Mouse (Mus musculus) small intestine, adult 2 months (tissue): Measurements from ENCODE around the gene Haus6. TPM values are rescaled to one million over a fixed set of nuclear protein-coding genes. Genes with fewer than 3 reads are reported as not detected.

ENCODE experiments used
- H3K27ac ChIP-seq: fragments of 200-500 bp; 2 replicates; pipeline ENCODE4 v1.5.1; 2012; ENCODE audit warnings: low read depth, low read length, control low read depth, inconsistent platforms; ENCODE audit not compliant: insufficient read depth
- H3K27me3 ChIP-seq: fragments of 200-500 bp; 2 replicates; pipeline ENCODE4 v1.6.1; 2012; ENCODE audit warnings: mild to moderate bottlenecking, moderate library complexity, low read length, inconsistent platforms; ENCODE audit not compliant: control insufficient read depth, insufficient read depth
- H3K36me3 ChIP-seq: fragments of 200-500 bp; 2 replicates; pipeline ENCODE4 v1.6.1; 2012; ENCODE audit warnings: mild to moderate bottlenecking, low read length, control low read depth, inconsistent platforms; ENCODE audit not compliant: control insufficient read depth, insufficient read depth
- H3K4me1 ChIP-seq: fragments of 200-500 bp; 2 replicates; pipeline ENCODE4 v1.6.1; 2012; ENCODE audit warnings: low read length, inconsistent platforms, mixed read lengths; ENCODE audit not compliant: control insufficient read depth, insufficient read depth, insufficient read length
- H3K4me3 ChIP-seq: fragments of 200-500 bp; 2 replicates; pipeline ENCODE4 v1.5.1; 2012; ENCODE audit warnings: low read depth, mild to moderate bottlenecking, control low read depth, inconsistent platforms, low read length, moderate library complexity
- CTCF ChIP-seq: fragments of 200-500 bp; IDR thresholded peaks from 2 replicates; pipeline ENCODE4 v1.5.1; 2012; ENCODE audit warnings: low read depth, mild to moderate bottlenecking, control low read depth, inconsistent platforms, low read length, moderate library complexity, mixed read lengths; ENCODE audit not compliant: insufficient replicate concordance, insufficient read length; ENCODE audit errors: extremely low read depth
- POLR2A ChIP-seq: fragments of 200-500 bp; IDR thresholded peaks from 2 replicates; pipeline ENCODE4 v1.6.1; 2012; ENCODE audit warnings: low read depth, mild to moderate bottlenecking, control low read depth, inconsistent platforms, low read length, moderate library complexity
- WGBS: fragments of 180-500 bp; shearing (Covaris S2); methylation state at CpG from one replicate; pipeline ENCODE4 v1.1.7; 2018; 5-methylcytosine and 5-hydroxymethylcytosine counted together
- polyA plus RNA-seq: library from polyadenylated mRNA; depleted of rRNA; stranded (reverse); fragments of >200 nt; gene quantifications from 2 replicates; pipeline ENCODE4 v1.2.3, GENCODE M21; 2012

Haus6 gene
- polyA plus RNA-seq, 1 experiment, result 3.4 TPM

GRCm38 (mm10) chr4:86561061-86561460, 50.8 kb downstream of the Haus6 start:
- no peaks in the 10 kb centered on the region for H3K27me3 ChIP-seq
- no peaks in the 10 kb centered on the region for H3K36me3 ChIP-seq
- H3K4me3 ChIP-seq, result no peak overlapping the region
- WGBS, result 99% methylated on average over 3 of the region's 3 CpGs
- TF ChIP-seq CTCF (no peak), POLR2A (no peak)
- H3K4me1 ChIP-seq, result no peaks in the 10 kb centered on the region
- H3K27ac ChIP-seq, result no peak overlapping the region

GRCm38 (mm10) chr4:86559006-86559405, 52.8 kb downstream of the Haus6 start:
- no peak overlapping the region for H3K27ac ChIP-seq
- no peaks in the 10 kb centered on the region for H3K4me1 ChIP-seq
- TF ChIP-seq POLR2A (no peak), CTCF (no peak)
- no peaks in the 10 kb centered on the region for H3K27me3 ChIP-seq
- WGBS, result 54% methylated on average over 4 of the region's 4 CpGs
- no peaks in the 10 kb centered on the region for H3K36me3 ChIP-seq
- no peak overlapping the region for H3K4me3 ChIP-seq

GRCm38 (mm10) chr4:86558228-86558627, 53.6 kb downstream of the Haus6 start, which contains the start of gene Saxo1:
TSS of gene Saxo1 (minus strand) at chr4:86558328.
- Histone ChIP-seq H3K27ac (no peak within 1 kb of the TSS), H3K4me3 (no peak within 1 kb of the TSS), H3K27me3 (no peaks in the 10 kb centered on the region), H3K4me1 (no peaks in the 10 kb centered on the region), H3K36me3 (no peaks in the 10 kb centered on the region)
- TF ChIP-seq POLR2A (no peak), CTCF (no peak)
- 92% methylated on average over 7 of the region's 7 CpGs for WGBS

- H3K4me3 ChIP-seq, result no peak overlapping the region
- no peaks in the 10 kb centered on the region for H3K4me1 ChIP-seq
- no peak for TF ChIP-seq POLR2A
- no peak for TF ChIP-seq CTCF
- 59% methylated on average over 7 of the region's 7 CpGs for whole genome bisulfite sequencing
- H3K36me3 ChIP-seq, result no peaks in the 10 kb centered on the region
- H3K27me3 ChIP-seq, result no peaks in the 10 kb centered on the region
- H3K27ac ChIP-seq, result no peak overlapping the region
Observed at GRCm38 (mm10) chr4:86557371-86557770, 54.5 kb downstream of the Haus6 start.

- H3K36me3 ChIP-seq, result no peaks in the 10 kb centered on the region
- H3K4me1 ChIP-seq, result no peaks in the 10 kb centered on the region
- no peak overlapping the region for H3K27ac ChIP-seq
- no peak overlapping the region for H3K4me3 ChIP-seq
- TF ChIP-seq CTCF (peak; percentile 24; the same call in 1 of the 2 replicates), POLR2A (no peak)
- 23% methylated on average over 6 of the region's 6 CpGs for WGBS
- H3K27me3 ChIP-seq, result no peaks in the 10 kb centered on the region
Observed at GRCm38 (mm10) chr4:86555035-86555707, 56.7 kb downstream of the Haus6 start.

- Histone ChIP-seq H3K27me3 (no peaks in the 10 kb centered on the region), H3K4me3 (no peak overlapping the region), H3K36me3 (no peaks in the 10 kb centered on the region), H3K4me1 (no peaks in the 10 kb centered on the region), H3K27ac (no peak overlapping the region)
- no peak for TF ChIP-seq CTCF
- TF ChIP-seq POLR2A, result no peak
- WGBS, result 66% methylated on average over 9 of the region's 9 CpGs
Observed at GRCm38 (mm10) chr4:86548332-86548731, 63.5 kb downstream of the Haus6 start.

- Histone ChIP-seq H3K27ac (no peak overlapping the region), H3K27me3 (no peaks in the 10 kb centered on the region), H3K4me1 (no peaks in the 10 kb centered on the region), H3K4me3 (no peak overlapping the region), H3K36me3 (no peaks in the 10 kb centered on the region)
- WGBS, result 48% methylated on average over 5 of the region's 5 CpGs
- no peak for TF ChIP-seq CTCF
- TF ChIP-seq POLR2A, result no peak
Observed at GRCm38 (mm10) chr4:86545615-86546014, 66.2 kb downstream of the Haus6 start.
